Mouse (Mus musculus): Measurements from ENCODE around the gene Gadd45b.

Gene Gadd45b

GRCm38 (mm10) chr10:80958979-80959637, 29.2 kb downstream of the Gadd45b start:
- no peak for DNase-seq

- DNase-seq: no peak
These were observed 31.0 kb downstream of the Gadd45b start for GRCm38 (mm10) chr10:80960551-80961508.

- DNase-seq: no peak
These were observed 32.2 kb downstream of the Gadd45b start for GRCm38 (mm10) chr10:80962051-80962472.

GRCm38 (mm10) chr10:80962585-80962984, 32.7 kb downstream of the Gadd45b start:
- no peak for DNase-seq

- no peak for DNase-seq
These were observed 33.4 kb downstream of the Gadd45b start for GRCm38 (mm10) chr10:80963031-80963975.

- no peak for DNase-seq
These were observed 36.4 kb downstream of the Gadd45b start for GRCm38 (mm10) chr10:80966296-80966695.

- DNase-seq: no peak
These were observed 37.3 kb downstream of the Gadd45b start for GRCm38 (mm10) chr10:80967101-80967656.

- no peak for DNase-seq
These were observed 38.2 kb downstream of the Gadd45b start for GRCm38 (mm10) chr10:80968106-80968505.

- DNase-seq: no peak
These were observed 39.4 kb downstream of the Gadd45b start for GRCm38 (mm10) chr10:80969298-80969697.

GRCm38 (mm10) chr10:80970159-80970558, 40.3 kb downstream of the Gadd45b start:
- no peak for DNase-seq

- no peak for DNase-seq
These were observed 41.7 kb downstream of the Gadd45b start for GRCm38 (mm10) chr10:80971533-80971932.

- DNase-seq: no peak
These were observed 42.5 kb downstream of the Gadd45b start for GRCm38 (mm10) chr10:80972071-80972987.

- DNase-seq: no peak
These were observed 43.8 kb downstream of the Gadd45b start for GRCm38 (mm10) chr10:80973722-80974121.

- DNase-seq: no peak
These were observed 45.6 kb downstream of the Gadd45b start for GRCm38 (mm10) chr10:80975478-80975877.

GRCm38 (mm10) chr10:80981564-80982112, 51.8 kb downstream of the Gadd45b start:
- no peak for DNase-seq
